8 mouse cellular contexts compared by ENCODE assay signal in the genomic region with DNA sequence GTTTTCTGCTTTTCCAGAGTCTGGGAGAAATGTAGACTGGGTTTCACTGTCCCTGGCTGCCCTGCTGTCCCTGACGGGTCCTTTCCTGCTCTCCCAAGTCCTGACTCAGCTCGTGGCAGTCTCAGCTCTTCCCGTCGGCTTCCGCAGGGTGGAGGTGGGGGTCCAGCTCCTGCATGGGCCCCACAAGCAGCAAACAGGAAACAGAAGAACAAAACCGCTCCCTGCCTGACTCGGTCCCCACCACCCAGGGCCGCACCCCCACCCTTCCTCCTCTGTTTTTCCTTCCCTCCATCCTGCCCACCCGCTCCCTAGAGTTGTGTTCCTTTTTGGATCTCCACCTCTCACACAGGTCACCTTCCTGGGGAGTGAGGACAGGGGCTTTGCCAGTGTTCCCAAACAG. TPM values are rescaled to one million over a fixed set of nuclear protein-coding genes. Genes with fewer than 3 reads are reported as not detected.
A peak's percentile ranks its signal among the peaks of the same experiment; 100 is the strongest.
DNase-seq lines count a peak whose midpoint lies in the region; ATAC-seq and TF ChIP-seq lines count a peak whose summit lies in the region.

No protein-coding gene starts in this region.

- peaks cover 54% of the 10 kb centered on the region for H3K27me3 ChIP-seq in forebrain, embryonic 10.5 days (ENCODE audit: poor library complexity, severe bottlenecking)
- H3K27me3 ChIP-seq in forebrain, postnatal 0 days (ENCODE audit: insufficient read depth, low read length) = peaks cover 3% of the 10 kb centered on the region; the same call in 1 of the 2 replicates
- no peaks in the 10 kb centered on the region for H3K27me3 ChIP-seq in embryonic facial prominence, embryonic 14.5 days (replicated peaks; ENCODE audit: control insufficient read depth, insufficient read depth, low read length)
- H3K27me3 ChIP-seq in lung, embryonic 14.5 days (ENCODE audit: insufficient read depth, low read length) = no peaks in the 10 kb centered on the region

- no peak for TF ChIP-seq CTCF in forebrain, postnatal 0 days (IDR thresholded peaks at IDR 0.05; ENCODE audit: low read depth)
- TF ChIP-seq CTCF in lung, embryonic 14.5 days (IDR thresholded peaks at IDR 0.05; ENCODE audit: low read depth) = no peak

- DNase-seq in forebrain, embryonic 10.5 days (ENCODE audit: extremely low spot score, low spot score) = no peak
- DNase-seq in forebrain, postnatal 0 days = no peak
- DNase-seq in embryonic facial prominence, embryonic 14.5 days (ENCODE audit: low spot score) = no peak
- DNase-seq in kidney, adult 11 months = peak; percentile 58
- peak; percentile 65 for DNase-seq in lung, embryonic 14.5 days
- DNase-seq in cerebellum, postnatal 36 days = no peak
- no peak for DNase-seq in layer of hippocampus, postnatal 36 days
- no peak for DNase-seq in urinary bladder, postnatal 25 days (ENCODE audit: low spot score)

- H3K4me1 ChIP-seq in forebrain, embryonic 10.5 days = peaks cover 88% of the 10 kb centered on the region
- H3K4me1 ChIP-seq in forebrain, postnatal 0 days (ENCODE audit: insufficient read depth) = 0 out of 2 replicates have a peak, but pooled peaks cover 6% of the 10 kb centered on the region
- peaks cover 75% of the 10 kb centered on the region for H3K4me1 ChIP-seq in embryonic facial prominence, embryonic 14.5 days (ENCODE audit: control insufficient read depth, insufficient read depth, low read length)
- peaks cover 68% of the 10 kb centered on the region for H3K4me1 ChIP-seq in lung, embryonic 14.5 days (ENCODE audit: insufficient read depth)

- H3K36me3 ChIP-seq in forebrain, embryonic 10.5 days (replicated peaks) = no peaks in the 10 kb centered on the region
- H3K36me3 ChIP-seq in forebrain, postnatal 0 days (ENCODE audit: insufficient read depth) = no peaks in the 10 kb centered on the region; the same call in 1 of the 2 replicates
- no peaks in the 10 kb centered on the region for H3K36me3 ChIP-seq in embryonic facial prominence, embryonic 14.5 days (ENCODE audit: control insufficient read depth, insufficient read depth, low read length)
- H3K36me3 ChIP-seq in lung, embryonic 14.5 days (ENCODE audit: insufficient read depth) = 0 out of 2 replicates have a peak, but pooled peaks cover 6% of the 10 kb centered on the region

- H3K4me3 ChIP-seq in forebrain, embryonic 10.5 days = no peak overlapping the region
- no peak overlapping the region for H3K4me3 ChIP-seq in forebrain, postnatal 0 days (ENCODE audit: low read depth, low read length)
- no peak overlapping the region for H3K4me3 ChIP-seq in embryonic facial prominence, embryonic 14.5 days (ENCODE audit: low read depth, low read length)
- no peak overlapping the region; the same call in 1 of the 2 replicates for H3K4me3 ChIP-seq in lung, embryonic 14.5 days (ENCODE audit: low read depth, low read length)

- H3K9me3 ChIP-seq in forebrain, embryonic 10.5 days = no peaks in the 10 kb centered on the region
- H3K9me3 ChIP-seq in forebrain, postnatal 0 days (ENCODE audit: low read length) = no peaks in the 10 kb centered on the region
- H3K9me3 ChIP-seq in embryonic facial prominence, embryonic 14.5 days (ENCODE audit: control insufficient read depth, low read length) = no peaks in the 10 kb centered on the region
- H3K9me3 ChIP-seq in lung, embryonic 14.5 days (ENCODE audit: low read depth, low read length) = no peaks in the 10 kb centered on the region

- WGBS in forebrain, embryonic 10.5 days = 54% methylated on average over 9 of the region's 9 CpGs
- WGBS in forebrain, postnatal 0 days = 58% methylated on average over 9 of the region's 9 CpGs
- WGBS in embryonic facial prominence, embryonic 14.5 days = 36% methylated on average over 9 of the region's 9 CpGs
- WGBS in lung, embryonic 14.5 days = 30% methylated on average over 9 of the region's 9 CpGs

- no peak overlapping the region for H3K9ac ChIP-seq in forebrain, postnatal 0 days
- H3K9ac ChIP-seq in embryonic facial prominence, embryonic 14.5 days (ENCODE audit: low read depth, low read length) = peak overlapping the region; percentile 86; the same call in 1 of the 2 replicates
- peak overlapping the region; percentile 13; the same call in 1 of the 2 replicates for H3K9ac ChIP-seq in lung, embryonic 14.5 days

- H3K27ac ChIP-seq in forebrain, embryonic 10.5 days = peak overlapping the region; percentile 74
- no peak overlapping the region for H3K27ac ChIP-seq in forebrain, postnatal 0 days (ENCODE audit: low read depth, low read length)
- H3K27ac ChIP-seq in embryonic facial prominence, embryonic 14.5 days (replicated peaks; ENCODE audit: low read depth, low read length) = peak overlapping the region; percentile 83
- H3K27ac ChIP-seq in lung, embryonic 14.5 days (ENCODE audit: low read depth) = peak overlapping the region; percentile 81

- no peak for ATAC-seq in forebrain, postnatal 0 days
- ATAC-seq in embryonic facial prominence, embryonic 14.5 days (ENCODE audit: low read depth) = no peak
- no peak for ATAC-seq in lung, embryonic 14.5 days (ENCODE audit: insufficient read depth)

- H3K4me2 ChIP-seq in forebrain, postnatal 0 days (ENCODE audit: low read depth) = no peak overlapping the region
- no peak overlapping the region; the same call in 1 of the 2 replicates for H3K4me2 ChIP-seq in embryonic facial prominence, embryonic 14.5 days (ENCODE audit: low read depth, low read length)
- peak overlapping the region; percentile 82; the same call in 1 of the 2 replicates for H3K4me2 ChIP-seq in lung, embryonic 14.5 days

RNA-seq across cellular contexts. Expression of gene Arhgap23, which starts 23.5 kb away (rescaled TPM):
- polyA plus RNA-seq in forebrain, embryonic 10.5 days (2016; fragmentation: Nextera tagmentation; extraction: Ambion mirVana) = 1.6 and 2.2 TPM in 2 replicates
- 52.7 and 52.9 TPM in 2 replicates for total RNA-seq in forebrain, postnatal 0 days (2014; rRNA removed)
- 7.0 and 10.2 TPM in 2 replicates for polyA plus RNA-seq in forebrain, postnatal 0 days (2015; fragmentation: Nextera tagmentation; extraction: Ambion mirVana)
- polyA plus RNA-seq in embryonic facial prominence, embryonic 14.5 days (2014; fragmentation: Nextera tagmentation; extraction: Ambion mirVana) = 8.9 and 9.5 TPM in 2 replicates
- 7.0 and 7.9 TPM in 2 replicates for polyA plus RNA-seq in lung, embryonic 14.5 days (2014; fragmentation: Nextera tagmentation; extraction: Ambion mirVana)
- 10 to 100 TPM; 73.4 to 75.4 TPM for total RNA-seq in layer of hippocampus, postnatal 36 days (2021)

Comparison
In these comparisons a context has a peak if more than half of its experiments do, and no peak if none do; other contexts are left out.
1. DNase-seq: peak in kidney, adult 11 months (single experiment) and lung, embryonic 14.5 days (single experiment); none in forebrain, embryonic 10.5 days (single experiment), forebrain, postnatal 0 days (single experiment), embryonic facial prominence, embryonic 14.5 days (single experiment), cerebellum, postnatal 36 days (0 of 2), layer of hippocampus, postnatal 36 days (0 of 2) and urinary bladder, postnatal 25 days (single experiment).